Mouse (Mus musculus) layer of hippocampus, adult 9-10 months (tissue): ENCODE data around the gene Nubpl.

Source experiments
- DNase-seq: peaks from one replicate; pipeline ENCODE4 v3.0.0; 2022; ENCODE audit warnings: low spot score

Gene Nubpl

DNA sequence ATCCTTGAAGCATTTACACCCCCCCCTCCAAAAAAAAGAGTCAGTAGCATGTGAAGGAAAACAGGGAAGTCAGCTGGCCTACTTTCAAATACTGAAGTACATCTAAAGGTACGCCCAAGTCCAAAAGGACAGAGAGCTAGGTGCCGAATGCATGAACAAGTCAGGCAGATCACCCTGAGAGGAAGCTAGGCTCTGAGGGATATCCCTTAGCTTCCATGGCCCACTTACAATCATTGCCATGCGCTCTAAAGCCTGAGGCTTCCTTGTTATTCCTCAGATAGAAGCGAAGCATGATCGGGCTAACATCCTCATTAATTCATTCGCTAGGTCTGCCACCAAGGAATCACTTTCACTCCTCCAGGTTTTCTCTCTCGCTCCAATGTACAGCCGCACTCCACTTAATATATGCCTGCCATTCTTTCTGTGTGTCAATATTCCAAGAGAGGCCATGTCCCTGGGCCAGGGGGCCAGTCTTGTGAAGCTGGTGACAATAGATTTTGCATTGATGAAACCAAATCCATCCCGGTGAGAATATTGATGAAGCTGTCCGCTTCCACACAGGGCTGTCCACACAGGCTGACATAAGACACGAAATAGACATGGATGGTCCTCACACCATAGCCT, 237.7 kb downstream of the Nubpl start:
- DNase-seq = no peak

DNA sequence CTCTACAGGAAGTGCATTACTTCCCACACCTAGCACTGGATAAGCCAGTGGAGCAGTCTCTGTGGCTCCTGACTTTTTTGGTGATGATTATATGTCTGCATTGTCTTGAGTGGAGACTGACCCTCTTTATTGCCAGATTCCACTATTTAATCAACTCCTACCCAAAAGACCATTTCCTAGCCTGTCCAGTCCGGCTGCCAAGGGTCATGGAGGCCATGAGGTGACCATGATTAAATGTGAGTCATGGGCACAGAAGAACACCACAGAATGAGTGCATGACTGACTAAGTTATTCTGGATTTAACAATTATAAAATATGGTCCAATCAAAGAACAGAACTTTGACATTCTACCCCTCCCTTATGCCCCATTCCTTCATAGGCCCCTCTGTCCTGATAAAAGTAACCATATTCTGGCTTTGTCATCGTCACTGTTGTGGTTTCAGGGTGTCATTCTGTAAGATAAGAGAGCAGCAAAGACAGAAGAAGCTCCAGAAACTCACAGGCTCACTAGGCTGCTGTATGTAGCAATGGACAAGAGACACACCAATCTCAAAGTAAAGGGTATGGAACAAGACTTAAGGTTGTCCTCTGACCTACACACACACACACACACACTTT, 240.7 kb downstream of the Nubpl start:
- DNase-seq = no peak

DNA sequence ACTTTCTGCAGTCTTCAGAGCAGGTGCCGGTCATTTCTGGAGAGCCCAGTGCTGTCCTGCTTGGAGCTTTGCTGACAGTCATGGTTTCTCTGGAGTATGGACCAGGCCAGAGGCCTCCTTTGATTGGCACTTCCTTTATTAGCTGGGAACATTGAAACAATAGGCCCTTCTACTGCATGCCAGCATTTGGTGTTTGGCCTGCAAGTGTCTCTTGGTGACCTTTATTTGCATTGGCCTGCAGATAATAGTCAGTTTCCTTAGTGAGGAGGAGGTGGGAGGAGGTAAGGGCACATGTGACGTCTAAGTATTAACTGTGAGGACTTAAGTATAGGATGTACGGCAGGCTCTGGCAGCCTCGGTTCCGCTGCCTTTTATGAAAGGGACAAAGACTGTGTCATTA, 249.1 kb downstream of the Nubpl start:
- no peak for DNase-seq

DNA sequence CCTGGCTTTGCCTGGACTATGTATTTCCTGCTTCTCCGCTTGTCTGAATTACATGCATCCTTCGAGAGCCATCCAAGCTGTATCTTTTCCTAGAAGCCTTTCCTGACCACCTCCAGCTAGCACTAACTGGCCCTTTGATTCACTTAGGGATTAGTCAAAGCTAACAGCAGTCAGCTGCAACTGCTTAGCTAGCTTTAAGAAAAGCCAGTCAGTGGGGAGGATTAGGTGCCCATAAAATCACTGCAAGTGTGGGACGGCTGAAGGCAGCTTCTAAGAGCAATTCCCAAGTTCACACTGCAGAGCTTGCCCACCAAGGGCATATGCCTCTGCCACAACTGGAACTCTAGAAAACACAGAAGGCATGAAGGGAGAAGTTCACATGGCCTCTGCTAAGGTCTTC, 252.7 kb downstream of the Nubpl start:
- no peak for DNase-seq

DNA sequence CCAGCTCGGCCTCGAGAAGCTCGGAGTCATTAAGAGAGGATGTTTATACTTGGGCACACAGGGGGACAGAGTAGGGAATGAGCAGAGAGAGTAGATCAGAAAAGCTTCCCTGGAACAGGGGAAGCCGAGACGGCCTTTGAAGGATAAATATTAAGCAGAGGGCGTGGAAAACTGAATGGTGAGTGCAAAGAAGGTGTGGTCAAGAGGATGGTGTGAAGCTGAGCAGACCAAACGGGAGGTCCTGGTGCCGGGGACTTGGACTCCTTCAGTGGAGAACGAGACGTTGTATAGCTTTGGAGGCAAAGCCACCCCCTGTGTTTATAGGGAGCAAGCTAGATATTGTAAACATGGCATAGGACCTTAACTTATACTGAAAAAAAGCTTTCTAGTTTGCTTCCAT, 261.9 kb downstream of the Nubpl start:
- no peak for DNase-seq

DNA sequence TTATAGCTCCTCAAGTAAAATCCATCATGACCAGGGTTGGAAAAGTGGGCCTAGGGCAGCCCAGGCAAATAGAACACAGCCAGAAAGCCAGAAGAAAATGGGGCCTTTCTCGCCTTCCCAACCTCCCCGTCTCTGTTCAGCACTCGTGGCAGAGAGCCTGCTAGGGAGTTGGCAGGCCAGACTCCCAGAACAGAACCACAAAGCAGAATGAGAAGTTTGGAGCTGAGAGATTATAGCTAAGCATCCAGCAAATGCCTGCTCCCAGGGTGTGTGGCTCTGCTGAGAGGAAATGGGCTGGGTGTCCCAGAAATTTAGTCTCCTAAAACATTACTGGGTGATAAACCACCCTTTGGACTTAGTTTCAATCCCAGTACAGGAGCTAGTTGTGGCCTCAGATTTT, 262.6 kb downstream of the Nubpl start:
- no peak for DNase-seq

DNA sequence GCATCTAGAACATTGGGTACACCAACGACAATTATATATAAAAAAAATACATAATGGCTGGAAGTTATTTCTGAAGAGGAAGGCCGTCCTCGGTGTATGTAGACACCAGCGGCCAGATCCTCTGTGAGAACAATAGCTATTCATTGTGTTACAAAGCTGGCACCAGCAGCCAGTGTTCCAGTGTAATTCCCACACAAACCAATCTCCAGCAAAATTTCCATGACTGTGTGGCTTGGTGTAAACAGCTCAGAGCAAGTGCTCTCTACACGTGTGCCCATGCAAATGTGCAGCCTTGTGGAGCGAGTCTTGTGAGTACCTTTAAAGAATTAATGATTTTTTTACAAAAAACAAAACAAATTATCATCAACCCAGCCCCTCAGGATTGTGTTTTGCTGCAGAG, 263.7 kb downstream of the Nubpl start:
- no peak for DNase-seq
